Mouse (Mus musculus): ENCODE results near the gene Dip2c. TPM values are rescaled to one million over a fixed set of nuclear protein-coding genes. Genes with fewer than 3 reads are reported as not detected.

Gene Dip2c
- polyA plus RNA-seq, 1 experiment = 5.2 TPM

DNA sequence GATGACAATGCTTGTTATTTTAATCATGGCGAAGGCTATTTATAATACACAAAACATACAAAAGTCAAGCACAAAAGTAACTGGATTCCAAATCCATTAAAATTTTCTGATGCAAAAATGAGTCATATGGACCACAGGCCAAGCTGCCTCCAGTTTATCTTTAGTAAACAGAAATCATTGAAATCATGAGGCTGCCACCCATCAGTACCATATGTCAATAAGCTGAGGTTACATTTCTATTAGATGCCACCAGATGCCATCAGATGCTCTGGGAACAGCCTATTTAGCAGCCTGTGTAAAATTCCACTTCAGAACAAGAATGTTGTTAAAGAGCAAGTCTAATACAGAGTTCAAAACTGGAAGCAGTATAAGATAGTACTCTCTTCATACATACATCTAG, 436.1 kb downstream of the Dip2c start:
- Histone ChIP-seq H3K4me3 (ENCODE audit: insufficient read depth, low read depth, low read length) (no peak overlapping the region), H3K4me1 (ENCODE audit: control insufficient read depth, insufficient read depth, insufficient read length, low read length) (no peaks in the 10 kb centered on the region), H3K27ac (replicated peaks; ENCODE audit: low read depth, low read length) (no peak overlapping the region)

DNA sequence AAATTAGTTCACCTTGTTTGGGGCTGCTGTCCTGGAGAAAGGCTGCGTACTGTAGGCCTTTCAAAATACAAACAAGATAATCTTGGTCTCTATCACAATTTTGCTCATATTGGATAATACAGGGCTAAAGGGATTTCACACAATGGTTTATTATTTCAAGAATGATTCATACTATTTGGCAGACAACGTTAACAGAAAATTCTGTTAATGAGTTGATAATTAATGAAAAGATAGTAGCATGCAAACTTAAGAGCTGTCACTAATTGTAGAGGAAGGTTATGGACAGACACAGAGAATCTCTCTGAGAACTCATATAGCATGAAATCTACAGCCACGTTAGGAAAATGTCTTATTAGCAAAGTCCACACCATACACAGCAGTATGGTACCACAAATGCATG, 436.6 kb downstream of the Dip2c start:
- no peaks in the 10 kb centered on the region for H3K4me1 ChIP-seq (ENCODE audit: control insufficient read depth, insufficient read depth, insufficient read length, low read length)
- no peak overlapping the region for H3K27ac ChIP-seq (replicated peaks; ENCODE audit: low read depth, low read length)
- H3K4me3 ChIP-seq (ENCODE audit: insufficient read depth, low read depth, low read length) = no peak overlapping the region

DNA sequence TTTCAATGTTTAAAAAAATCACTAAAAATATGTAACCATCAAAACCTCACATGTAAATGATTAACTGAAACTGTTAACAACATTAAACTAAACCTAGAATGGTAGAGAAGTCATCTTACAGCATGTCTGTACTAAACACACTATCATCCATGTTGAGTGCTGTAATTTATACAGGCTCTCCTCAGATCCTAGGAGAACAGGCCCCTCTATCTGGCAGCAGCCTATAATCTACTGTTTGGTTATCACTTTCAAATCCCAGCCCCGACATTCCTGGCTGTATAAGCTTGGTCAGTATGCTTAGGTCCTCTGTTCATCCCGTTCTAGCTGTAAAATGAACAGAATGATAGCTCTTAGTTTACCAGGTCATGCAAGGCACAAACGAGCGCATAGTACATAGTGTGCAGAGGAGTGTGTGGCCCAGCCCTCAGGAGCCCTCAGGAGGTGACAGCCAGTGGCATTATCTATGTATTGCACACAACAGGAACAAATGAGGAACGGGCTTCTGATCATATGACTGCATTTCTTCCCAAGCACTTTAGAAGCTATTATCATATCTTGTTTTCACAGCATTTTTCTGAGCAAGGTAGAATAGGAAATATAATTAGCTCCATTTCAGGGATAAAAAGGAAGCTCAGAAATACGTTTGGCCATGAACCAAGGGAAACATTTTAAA, 437.3 kb downstream of the Dip2c start:
- Histone ChIP-seq H3K4me1 (ENCODE audit: control insufficient read depth, insufficient read depth, insufficient read length, low read length) (no peaks in the 10 kb centered on the region), H3K4me3 (ENCODE audit: insufficient read depth, low read depth, low read length) (no peak overlapping the region), H3K27ac (replicated peaks; ENCODE audit: low read depth, low read length) (no peak overlapping the region)

DNA sequence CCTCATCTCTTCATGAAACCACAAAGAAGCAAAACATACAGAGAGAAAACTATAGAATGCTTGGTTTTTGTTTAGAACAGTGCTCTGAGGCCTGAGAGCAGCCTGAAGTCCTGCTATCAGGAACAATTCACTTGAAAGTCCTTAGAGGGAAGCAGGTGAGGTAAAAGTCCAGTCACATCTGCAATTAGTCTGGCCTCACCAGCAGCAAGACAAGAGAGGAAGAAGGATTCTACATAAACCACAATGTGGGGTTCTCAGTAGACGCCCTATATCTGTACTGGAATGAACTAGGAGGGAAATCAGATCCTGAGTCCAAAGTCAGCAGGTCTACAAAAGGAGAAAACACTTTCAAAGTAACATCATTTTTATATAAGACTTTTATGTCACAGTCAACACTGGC, 438.9 kb downstream of the Dip2c start:
- no peak overlapping the region for H3K4me3 ChIP-seq (ENCODE audit: insufficient read depth, low read depth, low read length)
- H3K4me1 ChIP-seq (ENCODE audit: control insufficient read depth, insufficient read depth, insufficient read length, low read length) = no peaks in the 10 kb centered on the region
- H3K27ac ChIP-seq (replicated peaks; ENCODE audit: low read depth, low read length) = no peak overlapping the region

Other genes with a start within 250 kb of the Dip2c start
- 24.5 and 24.6 TPM in 2 replicates for gene Larp4b, start 182.6 kb upstream of the Dip2c start, polyA plus RNA-seq (2012; ENCODE audit: insufficient read depth, insufficient read length, missing spikeins)